Mouse (Mus musculus): ENCODE results near the gene Sgsm2. TPM values are rescaled to one million over a fixed set of nuclear protein-coding genes. Genes with fewer than 3 reads are reported as not detected.
A peak's percentile ranks its signal among the peaks of the same experiment; 100 is the strongest.

Sgsm2 gene
- polyA plus RNA-seq, 1 experiment from 2014 or later: 6.0 TPM

DNA sequence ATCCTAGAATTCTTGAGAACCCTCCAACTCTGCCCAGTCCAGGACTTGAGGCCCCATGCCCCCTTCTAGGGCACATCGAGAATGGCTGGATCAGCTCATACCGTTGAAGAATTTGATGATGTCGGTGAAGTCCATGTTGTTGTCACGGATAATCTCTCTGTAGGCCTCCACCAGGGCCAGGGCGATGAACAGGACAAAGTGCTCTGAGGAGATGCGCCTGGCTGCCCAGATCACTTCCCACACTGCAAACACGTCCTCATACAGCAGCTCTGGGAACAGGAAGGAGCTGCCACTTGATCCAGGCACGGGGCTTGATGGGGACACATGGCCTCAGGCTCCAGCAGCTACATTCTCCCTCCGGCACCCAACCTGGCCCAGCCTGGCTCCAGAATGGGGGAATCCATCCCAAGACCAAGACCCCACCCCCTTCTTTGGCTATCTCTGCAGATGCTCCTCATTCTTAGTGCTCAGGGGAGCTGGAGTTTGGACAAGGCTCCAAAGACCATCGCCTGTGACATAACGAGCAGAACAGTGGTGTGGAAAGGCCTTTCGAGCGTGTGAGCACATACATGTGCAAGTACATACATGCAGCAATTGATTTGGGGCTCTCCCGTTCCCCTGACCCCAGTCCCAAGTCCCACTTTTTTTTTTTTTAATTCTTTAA, 45.7 kb downstream of the Sgsm2 start:
- H3K4me1 ChIP-seq: peaks cover 13% of the 10 kb centered on the region
- H3K4me3 ChIP-seq: no peak overlapping the region
- 79% methylated on average over 14 of the region's 14 CpGs for WGBS
- no peak overlapping the region for H3K4me2 ChIP-seq (replicated peaks)
- H3K27ac ChIP-seq: no peak overlapping the region
- H3K27me3 ChIP-seq: no peaks in the 10 kb centered on the region
- no peaks in the 10 kb centered on the region for H3K9me3 ChIP-seq
- peaks cover 18% of the 10 kb centered on the region for H3K36me3 ChIP-seq
- H3K9ac ChIP-seq: no peak overlapping the region
- no peak for ATAC-seq (ENCODE audit: low FRiP score, low read depth)

DNA sequence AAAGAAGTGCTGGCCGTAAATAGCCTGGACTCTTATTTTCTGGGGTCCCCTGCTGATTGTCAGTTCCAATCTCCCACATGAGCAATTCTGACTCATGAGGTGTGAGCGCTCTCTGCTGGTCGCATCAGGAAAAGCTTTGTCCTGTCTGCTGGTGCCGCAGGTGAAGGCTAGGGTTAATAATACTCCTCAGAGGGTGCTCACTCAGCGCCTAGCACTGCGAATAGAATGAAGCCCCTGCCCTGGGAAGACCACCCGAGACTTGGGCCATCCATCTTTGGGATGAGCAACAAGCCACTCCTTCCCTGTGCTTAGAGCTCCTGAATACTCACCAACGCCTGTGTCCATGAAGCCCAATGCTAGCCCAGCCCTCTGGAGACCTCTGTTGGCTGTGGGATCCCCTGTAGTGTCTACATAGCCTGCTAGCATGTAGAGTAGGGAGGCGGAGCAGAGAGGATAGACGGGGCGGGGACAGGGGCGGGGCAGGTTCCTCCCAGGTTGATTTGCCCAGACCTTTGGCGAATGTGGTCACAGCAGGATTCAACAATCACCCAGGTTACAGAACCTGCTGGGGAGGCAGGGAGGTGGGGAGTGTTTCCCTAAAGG, 48.8 kb downstream of the Sgsm2 start:
- Histone ChIP-seq H3K4me2 (replicated peaks) (no peak overlapping the region), H3K9me3 (0 out of 2 replicates have a peak, but pooled peaks cover 4% of the 10 kb centered on the region), H3K4me1 (peaks cover 17% of the 10 kb centered on the region), H3K4me3 (no peak overlapping the region), H3K27ac (no peak overlapping the region), H3K36me3 (peaks cover 35% of the 10 kb centered on the region), H3K27me3 (no peaks in the 10 kb centered on the region), H3K9ac (peak overlapping the region; percentile 39)
- ATAC-seq (ENCODE audit: low FRiP score, low read depth): peak; percentile 70; the same call in 1 of the 2 replicates
- WGBS: 3% methylated on average over 13 of the region's 13 CpGs

GRCm38 (mm10) chr11:74845784-74846183, 51.1 kb downstream of the Sgsm2 start:
- no peak overlapping the region for H3K4me2 ChIP-seq (replicated peaks)
- no peaks in the 10 kb centered on the region for H3K27me3 ChIP-seq
- H3K9me3 ChIP-seq: 0 out of 2 replicates have a peak, but pooled peaks cover 4% of the 10 kb centered on the region
- 78% methylated on average over 3 of the region's 3 CpGs for WGBS
- no peak overlapping the region for H3K9ac ChIP-seq
- H3K4me3 ChIP-seq: no peak overlapping the region
- peaks cover 54% of the 10 kb centered on the region for H3K36me3 ChIP-seq
- no peak for ATAC-seq (ENCODE audit: low FRiP score, low read depth)
- H3K4me1 ChIP-seq: peaks cover 21% of the 10 kb centered on the region
- no peak overlapping the region for H3K27ac ChIP-seq

- ATAC-seq (ENCODE audit: low FRiP score, low read depth): no peak
- no peak overlapping the region for H3K27ac ChIP-seq
Observed at GRCm38 (mm10) chr11:74843761-74844160, 53.1 kb downstream of the Sgsm2 start.

GRCm38 (mm10) chr11:74843435-74843714, 53.5 kb downstream of the Sgsm2 start:
- 87% methylated on average over 2 of the region's 2 CpGs for WGBS
- 0 out of 2 replicates have a peak, but pooled peaks cover 4% of the 10 kb centered on the region for H3K9me3 ChIP-seq
- no peak overlapping the region for H3K4me3 ChIP-seq
- H3K9ac ChIP-seq: peak overlapping the region; percentile 21; the same call in 1 of the 2 replicates
- H3K27me3 ChIP-seq: no peaks in the 10 kb centered on the region
- peaks cover 63% of the 10 kb centered on the region for H3K36me3 ChIP-seq
- peaks cover 23% of the 10 kb centered on the region for H3K4me1 ChIP-seq
- ATAC-seq (ENCODE audit: low FRiP score, low read depth): no peak
- H3K27ac ChIP-seq: no peak overlapping the region
- no peak overlapping the region for H3K4me2 ChIP-seq (replicated peaks)

More at GRCm38 (mm10) chr11:74843761-74844160, 53.1 kb downstream of the Sgsm2 start:
- no peak overlapping the region for H3K4me3 ChIP-seq
- no peaks in the 10 kb centered on the region for H3K27me3 ChIP-seq
- H3K9me3 ChIP-seq: 0 out of 2 replicates have a peak, but pooled peaks cover 4% of the 10 kb centered on the region
- no peak overlapping the region for H3K4me2 ChIP-seq (replicated peaks)
- H3K4me1 ChIP-seq: peaks cover 26% of the 10 kb centered on the region
- 52% methylated on average over 5 of the region's 5 CpGs for WGBS
- no peak overlapping the region for H3K9ac ChIP-seq
- H3K36me3 ChIP-seq: peaks cover 63% of the 10 kb centered on the region

GRCm38 (mm10) chr11:74842656-74843434, 54.0 kb downstream of the Sgsm2 start:
- no peak for ATAC-seq (ENCODE audit: low FRiP score, low read depth)

GRCm38 (mm10) chr11:74842045-74842444, 54.8 kb downstream of the Sgsm2 start:
- Histone ChIP-seq H3K9ac (peak overlapping the region; percentile 19; the same call in 1 of the 2 replicates), H3K9me3 (0 out of 2 replicates have a peak, but pooled peaks cover 4% of the 10 kb centered on the region), H3K27me3 (no peaks in the 10 kb centered on the region), H3K4me2 (replicated peaks) (no peak overlapping the region), H3K27ac (no peak overlapping the region), H3K4me3 (no peak overlapping the region), H3K36me3 (peaks cover 63% of the 10 kb centered on the region), H3K4me1 (peaks cover 21% of the 10 kb centered on the region)
- 85% methylated on average over 13 of the region's 13 CpGs for WGBS
- ATAC-seq (ENCODE audit: low FRiP score, low read depth): no peak

More at GRCm38 (mm10) chr11:74842656-74843434, 54.0 kb downstream of the Sgsm2 start:
- 0 out of 2 replicates have a peak, but pooled peaks cover 4% of the 10 kb centered on the region for H3K9me3 ChIP-seq
- H3K27ac ChIP-seq: no peak overlapping the region
- H3K27me3 ChIP-seq: no peaks in the 10 kb centered on the region
- no peak overlapping the region for H3K4me3 ChIP-seq
- 88% methylated on average over 19 of the region's 22 CpGs for WGBS
- peaks cover 63% of the 10 kb centered on the region for H3K36me3 ChIP-seq
- H3K9ac ChIP-seq: peak overlapping the region; percentile 21
- H3K4me2 ChIP-seq (replicated peaks): no peak overlapping the region
- H3K4me1 ChIP-seq: peaks cover 17% of the 10 kb centered on the region

DNA sequence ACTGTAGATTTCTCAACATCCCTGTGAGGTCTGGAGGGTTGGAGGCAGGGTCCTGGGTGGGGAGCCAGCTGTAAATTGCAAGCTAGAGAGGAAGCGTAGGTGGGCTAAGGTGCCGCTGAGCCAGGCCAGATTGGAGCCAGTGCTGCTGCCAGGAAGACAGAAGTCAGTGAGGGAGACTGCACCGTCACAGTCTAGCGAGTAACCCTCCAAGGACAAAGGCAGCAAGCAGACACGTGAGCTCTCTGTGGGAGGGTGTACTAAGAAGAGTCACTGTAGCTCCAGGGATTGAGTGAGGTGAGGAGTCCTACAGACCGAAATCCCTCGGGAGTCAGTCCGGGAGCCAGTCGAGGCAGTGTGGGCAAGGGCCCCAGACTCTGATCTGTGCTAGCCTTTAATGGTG, 55.5 kb downstream of the Sgsm2 start:
- ATAC-seq (ENCODE audit: low FRiP score, low read depth): no peak
- WGBS: 88% methylated on average over 9 of the region's 9 CpGs
- peaks cover 66% of the 10 kb centered on the region for H3K36me3 ChIP-seq

DNA sequence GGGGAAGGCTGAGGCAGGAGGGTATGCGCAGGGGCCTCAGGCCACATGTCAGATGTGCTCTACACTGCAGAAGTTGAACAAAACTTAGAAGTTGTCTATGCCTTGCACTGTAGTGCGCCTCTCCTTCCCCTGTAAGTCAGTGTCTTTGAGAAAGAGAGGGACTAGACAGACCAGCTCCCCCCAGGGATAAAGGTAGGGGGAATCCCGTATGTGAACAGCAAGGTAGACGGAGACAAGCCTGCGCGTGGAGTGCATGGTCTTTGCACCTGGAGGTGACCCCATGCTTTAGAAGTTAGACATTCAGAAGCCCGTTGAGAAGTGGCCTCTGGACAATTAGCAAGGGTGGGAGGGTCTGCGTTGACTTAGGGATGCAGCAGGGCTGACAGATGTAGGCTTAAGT, 56.1 kb downstream of the Sgsm2 start:
- no peak overlapping the region for H3K27ac ChIP-seq
- H3K9me3 ChIP-seq: 0 out of 2 replicates have a peak, but pooled peaks cover 3% of the 10 kb centered on the region
- 85% methylated on average over 8 of the region's 8 CpGs for WGBS
- H3K36me3 ChIP-seq: peaks cover 63% of the 10 kb centered on the region
- H3K27me3 ChIP-seq: no peaks in the 10 kb centered on the region
- H3K9ac ChIP-seq: no peak overlapping the region
- no peak overlapping the region for H3K4me2 ChIP-seq (replicated peaks)
- peaks cover 26% of the 10 kb centered on the region for H3K4me1 ChIP-seq
- H3K4me3 ChIP-seq: no peak overlapping the region
- no peak for ATAC-seq (ENCODE audit: low FRiP score, low read depth)

More for the DNA sequence above, 55.5 kb downstream of the Sgsm2 start:
- Histone ChIP-seq H3K27me3 (no peaks in the 10 kb centered on the region), H3K9me3 (0 out of 2 replicates have a peak, but pooled peaks cover 4% of the 10 kb centered on the region), H3K9ac (no peak overlapping the region), H3K27ac (no peak overlapping the region), H3K4me2 (replicated peaks) (no peak overlapping the region), H3K4me3 (no peak overlapping the region), H3K4me1 (peaks cover 26% of the 10 kb centered on the region)

DNA sequence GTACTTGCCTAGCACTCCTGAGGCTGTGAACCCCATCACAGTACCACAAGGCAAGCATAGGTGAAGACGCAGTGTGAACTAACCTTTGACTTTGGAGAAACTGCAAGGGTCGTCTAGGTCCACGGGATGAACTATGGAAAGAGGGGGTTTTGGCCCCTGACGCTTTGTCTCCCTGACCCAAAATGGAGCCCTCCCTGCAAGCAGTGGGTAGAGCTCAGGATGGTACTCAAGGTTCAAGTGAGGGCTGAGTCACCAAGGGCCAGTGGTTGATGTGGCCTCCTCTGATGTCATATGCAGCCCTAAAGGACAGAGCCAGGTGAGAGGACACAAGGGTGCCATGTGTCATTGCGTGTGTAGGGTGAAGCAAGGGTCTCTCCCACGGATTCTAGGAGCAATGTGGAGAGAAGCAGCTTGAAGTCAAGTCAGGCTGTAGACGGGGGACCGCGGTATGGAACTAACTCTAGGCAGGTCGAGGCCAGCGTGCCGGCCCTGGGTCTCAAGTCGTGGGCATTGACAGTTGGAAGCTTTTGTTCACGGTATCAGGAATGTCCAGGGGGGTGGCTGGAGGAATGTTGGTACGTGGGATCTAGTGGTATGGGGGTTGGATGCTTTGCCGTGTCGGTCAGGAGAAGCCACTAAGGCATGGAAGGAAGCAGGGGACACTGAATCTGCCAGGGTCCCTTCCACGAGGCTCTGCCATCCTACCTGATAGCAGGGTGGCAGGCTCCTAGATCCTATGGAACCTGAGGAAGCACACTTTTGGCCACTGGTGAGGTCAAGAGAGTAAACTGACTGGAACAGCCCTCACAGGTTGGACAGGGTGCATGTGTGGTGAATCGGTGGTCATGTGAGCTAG, 56.8 kb downstream of the Sgsm2 start:
- ATAC-seq (ENCODE audit: low FRiP score, low read depth): no peak
- Histone ChIP-seq H3K36me3 (peaks cover 57% of the 10 kb centered on the region), H3K4me2 (replicated peaks) (no peak overlapping the region), H3K9me3 (no peaks in the 10 kb centered on the region), H3K27me3 (no peaks in the 10 kb centered on the region), H3K27ac (no peak overlapping the region), H3K4me3 (no peak overlapping the region), H3K9ac (no peak overlapping the region), H3K4me1 (peaks cover 29% of the 10 kb centered on the region)
- WGBS: 96% methylated on average over 19 of the region's 19 CpGs

DNA sequence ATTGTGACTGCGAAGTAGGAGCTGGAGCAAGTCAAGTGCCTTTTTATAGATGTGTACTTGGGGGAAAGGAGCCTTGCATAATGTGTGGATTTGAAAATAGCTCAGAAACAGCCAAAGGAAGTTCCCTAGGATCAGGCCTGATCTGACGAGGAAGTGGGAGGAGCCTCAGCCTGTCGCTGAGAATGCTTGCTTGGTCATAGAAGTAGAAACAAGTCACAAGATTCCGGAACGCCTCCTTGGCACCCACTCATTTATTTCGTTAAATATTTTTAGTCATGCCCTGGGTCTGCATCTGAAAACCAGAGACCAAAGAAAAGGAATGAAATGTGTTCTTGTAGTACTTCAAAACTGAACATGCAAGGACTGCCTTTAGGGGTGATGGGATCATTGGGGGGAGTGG, 57.9 kb downstream of the Sgsm2 start:
- H3K4me1 ChIP-seq: peaks cover 41% of the 10 kb centered on the region
- 48% methylated on average over 6 of the region's 6 CpGs for WGBS

More for the DNA sequence above, 57.9 kb downstream of the Sgsm2 start:
- H3K27ac ChIP-seq: peak overlapping the region; percentile 92
- no peak for ATAC-seq (ENCODE audit: low FRiP score, low read depth)
- peaks cover 46% of the 10 kb centered on the region for H3K36me3 ChIP-seq
- peak overlapping the region; percentile 87 for H3K4me2 ChIP-seq (replicated peaks)
- peak overlapping the region; percentile 55 for H3K4me3 ChIP-seq
- H3K27me3 ChIP-seq: no peaks in the 10 kb centered on the region
- no peaks in the 10 kb centered on the region for H3K9me3 ChIP-seq
- H3K9ac ChIP-seq: no peak overlapping the region

Data from limb, embryonic 13.5 days (tissue).